In genomic region chr14:121059266-121059665, GRCm38 (mm10) we compare ENCODE assay signal across 9 mouse cellular contexts. TPM values are rescaled to one million over a fixed set of nuclear protein-coding genes. Genes with fewer than 3 reads are reported as not detected.
DNase-seq lines count a peak whose midpoint lies in the region; ATAC-seq and TF ChIP-seq lines count a peak whose summit lies in the region.
"Had no signal": no experiment of that assay in that cellular context is flagged by ENCODE, and none has a peak within 500 bp of the region (broad histone marks: within the 10 kb centered on the region; RNA-seq: fewer than 3 reads in every experiment).

No protein-coding gene starts in this region.

- no peak for ATAC-seq in midbrain, embryonic 15.5 days (replicated peaks)
- 0 out of 2 replicates have a peak, but pooled peaks have one; percentile 55 for ATAC-seq in heart, embryonic 14.5 days (ENCODE audit: insufficient number of reproducible peaks, insufficient read depth, low FRiP score, low read depth)
- no peak for ATAC-seq in stomach, postnatal 0 days (ENCODE audit: low FRiP score, low TSS enrichment)

- no peak overlapping the region for H3K4me3 ChIP-seq in midbrain, embryonic 10.5 days
- no peak overlapping the region for H3K4me3 ChIP-seq in midbrain, embryonic 15.5 days
- no peak overlapping the region for H3K4me3 ChIP-seq in heart, embryonic 14.5 days (ENCODE audit: control insufficient read depth in 1 of 2, insufficient read depth in 1 of 2, low read depth in 1 of 2, low read length in 2 of 2)
- H3K4me3 ChIP-seq in limb, embryonic 10.5 days = no peak overlapping the region
- H3K4me3 ChIP-seq in stomach, postnatal 0 days (ENCODE audit: low read depth, low read length) = no peak overlapping the region
- H3K4me3 ChIP-seq: neural tube, embryonic 13.5 days had no signal

- WGBS in midbrain, embryonic 10.5 days = 32% methylated on average over 10 of the region's 10 CpGs
- WGBS in midbrain, embryonic 15.5 days = 24% methylated on average over 10 of the region's 10 CpGs
- 30% methylated on average over 10 of the region's 10 CpGs for WGBS in heart, embryonic 14.5 days
- WGBS in limb, embryonic 10.5 days = 48% methylated on average over 10 of the region's 10 CpGs
- 58% methylated on average over 10 of the region's 10 CpGs for WGBS in stomach, postnatal 0 days

- no peaks in the 10 kb centered on the region for H3K9me3 ChIP-seq in midbrain, embryonic 10.5 days (replicated peaks)
- H3K9me3 ChIP-seq in midbrain, embryonic 15.5 days = no peaks in the 10 kb centered on the region
- no peaks in the 10 kb centered on the region for H3K9me3 ChIP-seq in heart, embryonic 14.5 days (ENCODE audit: control insufficient read depth, low read length)
- no peaks in the 10 kb centered on the region for H3K9me3 ChIP-seq in limb, embryonic 10.5 days (replicated peaks)
- H3K9me3 ChIP-seq in stomach, postnatal 0 days (ENCODE audit: control insufficient read depth, low read length) = no peaks in the 10 kb centered on the region
- H3K9me3 ChIP-seq: neural tube, embryonic 13.5 days had no signal

- peaks cover 7% of the 10 kb centered on the region; the same call in 1 of the 2 replicates for H3K36me3 ChIP-seq in midbrain, embryonic 10.5 days
- no peaks in the 10 kb centered on the region for H3K36me3 ChIP-seq in midbrain, embryonic 15.5 days (replicated peaks)
- no peaks in the 10 kb centered on the region for H3K36me3 ChIP-seq in heart, embryonic 14.5 days (ENCODE audit: control insufficient read depth, insufficient read depth, low read length)
- peaks cover 16% of the 10 kb centered on the region for H3K36me3 ChIP-seq in limb, embryonic 10.5 days
- no peaks in the 10 kb centered on the region for H3K36me3 ChIP-seq in stomach, postnatal 0 days (ENCODE audit: control insufficient read depth, insufficient read depth, low read length)
- H3K36me3 ChIP-seq: neural tube, embryonic 13.5 days had no signal

- TF ChIP-seq CTCF in stomach, postnatal 0 days (IDR thresholded peaks at IDR 0.05; ENCODE audit: low read depth) = no peak

- H3K27me3 ChIP-seq in midbrain, embryonic 10.5 days (ENCODE audit: low read depth, poor library complexity, severe bottlenecking) = peaks cover 47% of the 10 kb centered on the region
- H3K27me3 ChIP-seq in midbrain, embryonic 15.5 days (replicated peaks) = no peaks in the 10 kb centered on the region
- H3K27me3 ChIP-seq in heart, embryonic 14.5 days (ENCODE audit: control insufficient read depth, insufficient read depth, low read length) = no peaks in the 10 kb centered on the region
- no peaks in the 10 kb centered on the region for H3K27me3 ChIP-seq in limb, embryonic 10.5 days (ENCODE audit: low read depth, poor library complexity, severe bottlenecking)
- H3K27me3 ChIP-seq in stomach, postnatal 0 days (ENCODE audit: control insufficient read depth, insufficient read depth, low read length) = no peaks in the 10 kb centered on the region
- H3K27me3 ChIP-seq: neural tube, embryonic 13.5 days had no signal

- peaks cover 70% of the 10 kb centered on the region for H3K4me1 ChIP-seq in midbrain, embryonic 10.5 days
- peaks cover 44% of the 10 kb centered on the region for H3K4me1 ChIP-seq in midbrain, embryonic 15.5 days
- H3K4me1 ChIP-seq in heart, embryonic 14.5 days (ENCODE audit: control insufficient read depth in 2 of 2, insufficient read depth in 2 of 2, low read length in 2 of 2) = peaks cover 38 to 68% of the 10 kb centered on the region in 2 experiments
- peaks cover 87% of the 10 kb centered on the region for H3K4me1 ChIP-seq in limb, embryonic 10.5 days
- peaks cover 5% of the 10 kb centered on the region; the same call in 1 of the 2 replicates for H3K4me1 ChIP-seq in stomach, postnatal 0 days (replicated peaks; ENCODE audit: control insufficient read depth, insufficient read depth)

- H3K27ac ChIP-seq in midbrain, embryonic 10.5 days (replicated peaks) = peak overlapping the region; percentile 60; the same call in 1 of the 2 replicates
- no peak overlapping the region for H3K27ac ChIP-seq in midbrain, embryonic 15.5 days
- H3K27ac ChIP-seq in heart, embryonic 14.5 days (replicated peaks in 1 of 2; ENCODE audit: control insufficient read depth in 1 of 2, insufficient read depth in 1 of 2, low read depth in 2 of 2, low read length in 2 of 2) = peak overlapping the region; percentile 1 to 43; a peak in 2 of 4 replicates
- H3K27ac ChIP-seq in limb, embryonic 10.5 days = peak overlapping the region; percentile 50; the same call in 1 of the 2 replicates
- H3K27ac ChIP-seq in stomach, postnatal 0 days (replicated peaks) = no peak overlapping the region
- H3K27ac ChIP-seq: neural tube, embryonic 13.5 days had no signal

- H3K9ac ChIP-seq in midbrain, embryonic 15.5 days = no peak overlapping the region
- H3K9ac ChIP-seq in heart, embryonic 14.5 days (ENCODE audit: low read length) = no peak overlapping the region; the same call in 1 of the 2 replicates
- no peak overlapping the region for H3K9ac ChIP-seq in stomach, postnatal 0 days (ENCODE audit: low read length)
- H3K9ac ChIP-seq: neural tube, embryonic 13.5 days had no signal

- TF ChIP-seq EP300 in stomach, postnatal 0 days (optimal IDR thresholded peaks at IDR 0.05) = no peak

- DNase-seq in midbrain, embryonic 10.5 days (ENCODE audit: low spot score) = peak; percentile 35
- peak; percentile 37 for DNase-seq in embryo, embryonic 9.5 days (ENCODE audit: extremely low spot score)
- DNase-seq in limb, embryonic 10.5 days (ENCODE audit: low spot score) = no peak
- no peak for DNase-seq in frontal cortex, adult 2 months (ENCODE audit: extremely low spot score in 1 of 2, low spot score in 1 of 2)
- DNase-seq in left cerebral cortex, adult 11 months (ENCODE audit: low spot score) = no peak
- DNase-seq in stomach, postnatal 0 days (ENCODE audit: low spot score) = no peak

- no peak overlapping the region for H3K4me2 ChIP-seq in midbrain, embryonic 15.5 days
- H3K4me2 ChIP-seq in heart, embryonic 14.5 days (ENCODE audit: low read length) = peak overlapping the region; percentile 16; the same call in 1 of the 2 replicates
- H3K4me2 ChIP-seq in stomach, postnatal 0 days (replicated peaks; ENCODE audit: low read depth) = no peak overlapping the region
- H3K4me2 ChIP-seq: neural tube, embryonic 13.5 days had no signal

RNA-seq across cellular contexts. Expression of gene Farp1, which starts 24.3 kb away (rescaled TPM):
- 18.2 and 20.1 TPM in 2 replicates for polyA plus RNA-seq in midbrain, embryonic 10.5 days (2016; fragmentation: Nextera tagmentation; extraction: Ambion mirVana)
- polyA plus RNA-seq in midbrain, embryonic 15.5 days (2015; fragmentation: Nextera tagmentation; extraction: Ambion mirVana) = 37.7 and 41.2 TPM in 2 replicates
- 19.1 and 20.4 TPM in 2 replicates for polyA plus RNA-seq in heart, embryonic 14.5 days (2014; fragmentation: Nextera tagmentation; extraction: Ambion mirVana)
- polyA plus RNA-seq in limb, embryonic 10.5 days (2016; fragmentation: Nextera tagmentation; extraction: Ambion mirVana) = 43.3 and 53.2 TPM in 2 replicates
- polyA plus RNA-seq in frontal cortex, adult 2 months (2012; rRNA removed) = 66.5 and 69.9 TPM in 2 replicates
- polyA plus RNA-seq in stomach, postnatal 0 days (2015; fragmentation: Nextera tagmentation; extraction: Ambion mirVana) = 4.6 and 5.8 TPM in 2 replicates

Comparison
In these comparisons a context has a peak if more than half of its experiments do, and no peak if none do; other contexts are left out.
1. H3K27ac ChIP-seq: peak in midbrain, embryonic 10.5 days (single experiment), heart, embryonic 14.5 days (2 of 2) and limb, embryonic 10.5 days (single experiment); none in midbrain, embryonic 15.5 days (single experiment) and stomach, postnatal 0 days (single experiment).
2. DNase-seq: peak in midbrain, embryonic 10.5 days (single experiment) and embryo, embryonic 9.5 days (single experiment); none in limb, embryonic 10.5 days (single experiment), frontal cortex, adult 2 months (0 of 2), left cerebral cortex, adult 11 months (single experiment) and stomach, postnatal 0 days (single experiment).